Mouse (Mus musculus) spleen, embryonic (tissue): ENCODE measurements around the gene Rpa3.

Source experiments
- CTCF ChIA-PET: fragments of 350-600 bp; sonication (Branson Sonifier 250); formaldehyde crosslinking; loops from one replicate; lab custom pipeline; 2022; lab: Charles Lee

Rpa3 gene

DNA sequence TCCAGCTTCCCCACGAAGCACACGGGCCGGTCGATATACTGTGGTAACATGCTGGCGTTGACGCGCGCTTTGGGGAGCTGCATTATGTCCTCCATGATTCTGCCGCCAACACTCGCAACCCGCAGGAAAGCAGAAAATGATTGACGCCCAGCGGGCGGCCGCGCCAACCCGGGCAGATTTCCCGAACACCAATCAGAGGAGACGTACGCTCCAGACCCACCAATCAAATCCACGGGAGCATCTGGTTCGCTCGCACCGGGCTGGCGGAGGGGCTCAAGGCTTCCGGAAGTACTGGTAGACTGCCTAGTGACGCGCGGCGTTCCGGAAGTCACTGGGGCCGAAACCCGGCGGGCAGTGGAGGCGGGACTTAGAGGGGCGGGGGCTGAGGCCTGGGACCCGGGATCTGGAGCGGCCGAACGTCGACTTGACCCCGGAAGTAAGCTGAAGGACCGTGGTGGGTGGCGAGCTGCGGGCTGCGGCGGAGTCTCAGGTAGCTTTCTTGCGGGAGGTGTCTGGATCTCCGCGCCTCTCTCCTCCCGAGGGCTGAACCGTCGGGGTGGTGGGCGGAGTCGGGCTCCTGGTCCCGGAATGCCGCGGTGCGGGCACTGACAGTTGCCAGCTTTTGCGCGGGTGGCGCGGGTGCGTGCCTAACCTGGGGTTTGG is at the start of gene Rpa3, which contains the start of the genes Umad1 and Gm45062:
Gene Rpa3 (minus strand): TSS at position 170 of the 663 bp plus-strand sequence.
Gene Umad1 (plus strand): TSS at position 285 of the 663 bp plus-strand sequence.
Gene Gm45062 (plus strand): TSS at position 447 of the 663 bp plus-strand sequence.
- CTCF ChIA-PET, result no interaction called here

DNA sequence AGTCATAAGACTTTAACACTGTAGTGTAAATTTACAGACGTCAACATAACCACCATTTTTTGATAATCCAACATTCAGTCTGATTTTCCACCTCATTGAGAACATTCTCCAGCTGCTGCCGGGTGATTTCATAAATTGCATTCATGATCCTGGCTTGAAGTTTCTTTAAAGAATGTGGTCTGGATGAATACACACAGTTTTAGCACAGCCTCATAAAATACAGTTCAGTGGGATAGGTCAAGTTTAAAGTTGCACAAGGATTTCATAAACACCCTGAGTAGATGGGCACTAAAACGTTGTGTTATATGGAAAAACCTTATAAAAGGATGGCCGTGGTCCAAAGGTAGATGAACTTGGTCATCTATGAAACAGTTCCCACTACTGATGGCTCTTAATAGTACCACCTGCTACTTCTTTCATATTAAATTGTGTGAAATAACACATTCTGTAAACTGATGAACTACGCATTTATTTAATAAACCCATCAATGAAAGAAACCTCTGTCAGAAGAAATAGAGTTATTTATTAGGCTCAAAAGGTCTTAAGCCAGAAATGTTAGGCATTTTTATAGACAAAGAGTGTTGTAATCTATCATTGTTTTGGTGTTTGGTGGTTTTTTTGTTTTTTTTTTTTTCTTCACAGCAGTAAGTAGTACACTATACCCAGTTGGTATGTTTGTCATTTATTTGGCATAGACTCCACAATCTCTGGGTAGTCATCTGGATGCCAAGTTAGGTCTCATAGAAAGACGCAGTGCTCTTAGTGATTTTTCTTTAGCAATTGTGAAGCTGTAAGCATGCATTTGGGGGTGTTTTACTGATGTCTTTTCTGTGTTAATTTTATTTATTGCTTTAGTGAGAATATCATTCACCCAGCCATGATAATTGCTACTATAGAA is 49.2 kb upstream of the Rpa3 start:
- CTCF ChIA-PET, result interaction anchor here (0.7 kb wide), 1 partner anchor 230 kb away, joined by 7 read pairs; no protein-coding TSS in a partner anchor

DNA sequence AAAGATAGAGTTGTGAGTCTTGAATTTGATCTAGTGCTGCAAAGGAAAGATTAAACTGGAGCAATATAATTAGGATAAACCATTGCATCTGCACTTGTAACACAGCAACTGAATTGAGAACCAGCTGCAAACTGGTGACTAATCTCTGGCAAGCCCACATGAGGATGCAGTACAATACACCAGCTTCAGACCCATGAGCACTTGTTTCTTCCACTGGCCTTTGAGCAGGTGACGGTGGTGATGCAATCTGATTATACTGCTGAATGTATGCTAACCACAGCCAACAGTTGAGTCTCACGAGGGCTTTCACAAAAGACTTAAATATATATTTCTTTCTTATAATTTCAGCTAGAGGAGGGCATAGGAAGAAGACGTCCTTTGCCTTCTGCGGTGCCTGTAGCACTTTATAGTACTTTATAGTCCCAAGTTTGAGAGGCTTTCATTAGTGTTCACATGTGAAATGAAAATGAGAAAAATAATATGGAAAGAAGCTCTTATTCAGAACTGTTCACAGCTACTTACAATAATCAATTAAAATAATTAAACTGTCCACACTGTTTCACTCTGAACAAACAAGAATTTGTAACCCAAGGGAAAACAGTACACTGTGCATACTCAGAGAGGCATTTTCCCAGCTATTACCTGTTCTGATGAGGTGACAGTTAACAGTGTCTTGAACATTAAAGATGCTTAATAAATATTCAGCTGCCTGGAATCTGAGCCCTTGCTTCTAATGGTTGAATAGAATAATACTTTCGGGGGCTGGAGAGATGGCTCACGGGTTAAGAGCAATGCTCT is 40.3 kb upstream of the Rpa3 start:
- CTCF ChIA-PET, result no interaction called here

DNA sequence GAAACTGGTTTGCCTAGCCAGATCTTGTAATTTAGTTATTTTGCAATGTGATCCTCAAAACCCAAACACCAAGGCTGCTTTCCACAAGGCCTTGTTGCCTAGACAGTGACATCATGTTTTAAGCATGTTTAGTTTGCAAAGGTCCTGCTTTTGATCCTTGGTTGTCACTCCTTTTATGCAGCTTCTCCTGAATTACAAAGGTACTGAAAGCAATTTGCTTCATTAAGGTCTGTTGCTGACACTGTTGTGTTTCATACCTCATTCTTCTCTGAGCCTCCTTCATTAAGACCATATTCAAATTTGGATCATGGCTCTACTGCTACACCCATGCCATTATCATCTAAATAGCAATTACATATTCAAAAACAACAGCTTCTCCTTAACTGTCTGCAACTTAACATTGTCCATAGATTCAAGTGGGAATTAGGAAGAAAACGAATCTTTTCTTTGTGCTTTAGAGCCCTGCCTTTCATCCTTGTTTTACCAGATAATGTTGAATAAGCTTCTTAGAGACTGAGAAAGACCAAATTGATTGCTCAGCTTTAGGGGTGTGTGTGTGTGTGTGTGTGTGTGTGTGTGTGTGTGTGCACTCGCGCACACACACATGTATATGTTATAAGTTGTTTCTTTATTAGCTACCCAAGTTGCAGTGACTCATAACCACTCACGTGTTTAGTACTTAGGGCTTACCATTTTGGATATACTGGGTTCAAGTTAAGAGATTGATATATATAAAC is 35.2 kb upstream of the Rpa3 start:
- CTCF ChIA-PET, result interaction anchor here (0.6 to 0.9 kb wide), 2 partner anchors 14 to 432 kb away, joined by 3 read pairs; no protein-coding TSS in a partner anchor

DNA sequence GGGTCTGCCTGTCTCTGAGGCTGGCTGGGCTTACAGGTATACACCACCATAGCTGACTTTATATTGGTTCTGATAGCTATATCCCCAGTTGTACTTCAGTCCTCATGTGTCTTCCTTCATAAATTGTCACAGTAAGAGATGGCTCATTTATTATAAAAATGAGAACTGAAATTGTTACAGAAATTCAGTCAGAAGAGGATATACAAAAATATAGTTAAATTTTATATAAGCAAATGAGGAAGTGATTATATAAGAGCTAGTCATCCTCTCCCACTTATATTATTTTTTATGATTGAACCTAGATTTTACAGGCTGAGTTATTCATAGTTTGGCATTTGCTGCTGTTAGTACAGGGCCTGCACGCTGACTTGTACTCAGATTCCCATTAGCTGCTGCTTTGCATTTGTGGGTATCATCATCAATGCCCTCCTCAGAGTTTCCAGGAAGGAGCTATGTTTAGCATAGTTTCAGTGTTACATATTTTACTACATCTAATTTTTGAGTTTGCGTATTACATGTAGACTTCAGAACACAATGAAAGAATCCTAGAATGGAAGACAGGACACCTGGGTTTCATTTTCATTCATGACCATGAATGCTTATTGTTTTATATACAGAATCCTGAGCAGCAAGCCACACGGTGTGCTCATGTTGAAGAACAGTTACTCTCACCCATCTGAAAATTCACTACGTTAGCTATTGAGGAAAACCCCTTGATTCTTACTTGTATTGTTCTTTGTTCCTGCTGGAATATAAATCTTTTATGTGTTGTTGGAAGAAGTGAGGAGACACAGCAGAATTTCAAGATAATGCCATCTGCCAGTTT is 30.0 kb upstream of the Rpa3 start:
- CTCF ChIA-PET, result no interaction called here

DNA sequence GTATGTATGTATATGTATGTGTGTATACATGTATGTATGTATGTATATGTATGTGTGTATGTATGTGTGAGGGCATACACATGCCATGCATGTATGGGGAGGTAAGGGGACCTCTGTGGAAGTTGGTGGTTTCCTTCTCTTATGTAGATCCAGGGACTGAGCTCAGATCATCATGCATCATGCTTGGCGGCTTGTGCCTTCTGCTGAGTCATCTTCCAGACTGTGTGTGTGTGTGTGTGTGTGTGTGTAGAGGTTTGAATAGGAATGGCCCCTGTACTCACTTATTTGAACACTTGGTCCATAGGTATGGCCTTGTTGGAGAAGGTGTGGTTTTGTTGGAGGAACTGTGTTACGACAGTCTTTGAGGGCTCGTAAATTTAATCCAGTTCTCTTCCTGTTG is 27.2 kb upstream of the Rpa3 start:
- CTCF ChIA-PET, result no interaction called here

DNA sequence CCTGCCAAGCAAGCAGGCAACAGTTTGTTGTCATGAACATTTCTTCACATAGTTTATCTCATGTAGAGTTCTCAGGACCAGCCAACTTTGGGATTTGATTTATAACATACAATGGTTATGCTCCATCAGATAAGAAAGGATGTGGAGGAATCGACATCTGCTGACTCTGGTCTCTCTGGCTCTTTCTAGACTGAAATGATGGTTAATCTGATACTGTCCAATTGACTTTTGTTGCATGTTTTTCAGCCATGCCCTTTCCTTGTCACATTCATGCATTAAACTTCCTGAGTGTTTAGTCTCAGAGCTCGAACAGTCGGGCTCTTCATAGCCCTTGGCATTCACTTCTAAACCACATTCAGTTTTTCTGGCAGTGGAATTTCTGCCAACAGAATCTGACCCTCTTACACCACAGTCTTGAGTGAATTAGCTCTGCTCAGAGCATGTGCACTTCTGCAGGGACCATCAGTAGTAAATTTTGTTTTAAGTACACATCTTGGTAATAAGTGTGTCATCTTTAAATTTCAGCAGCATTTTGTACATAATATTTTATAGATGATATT is 26.5 kb upstream of the Rpa3 start:
- CTCF ChIA-PET, result no interaction called here

DNA sequence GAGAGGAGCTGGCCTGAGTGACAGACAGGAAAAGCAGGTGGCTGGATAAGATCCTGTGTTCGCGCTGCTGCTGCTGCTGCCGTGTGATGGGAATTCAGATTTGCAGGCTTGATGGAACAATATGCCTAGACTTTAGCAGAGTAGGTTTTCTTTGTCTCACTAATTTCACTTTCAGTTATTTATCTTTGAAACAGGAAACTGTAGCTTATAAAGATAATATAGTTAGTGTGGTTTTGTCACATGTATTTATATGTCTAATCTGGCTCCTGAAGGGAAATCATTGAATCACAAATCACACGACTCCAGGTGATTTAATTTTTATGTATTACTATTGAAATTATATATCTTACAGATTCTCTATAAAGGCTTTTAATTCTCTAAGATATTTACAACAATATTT is 24.3 kb upstream of the Rpa3 start:
- CTCF ChIA-PET, result no interaction called here

DNA sequence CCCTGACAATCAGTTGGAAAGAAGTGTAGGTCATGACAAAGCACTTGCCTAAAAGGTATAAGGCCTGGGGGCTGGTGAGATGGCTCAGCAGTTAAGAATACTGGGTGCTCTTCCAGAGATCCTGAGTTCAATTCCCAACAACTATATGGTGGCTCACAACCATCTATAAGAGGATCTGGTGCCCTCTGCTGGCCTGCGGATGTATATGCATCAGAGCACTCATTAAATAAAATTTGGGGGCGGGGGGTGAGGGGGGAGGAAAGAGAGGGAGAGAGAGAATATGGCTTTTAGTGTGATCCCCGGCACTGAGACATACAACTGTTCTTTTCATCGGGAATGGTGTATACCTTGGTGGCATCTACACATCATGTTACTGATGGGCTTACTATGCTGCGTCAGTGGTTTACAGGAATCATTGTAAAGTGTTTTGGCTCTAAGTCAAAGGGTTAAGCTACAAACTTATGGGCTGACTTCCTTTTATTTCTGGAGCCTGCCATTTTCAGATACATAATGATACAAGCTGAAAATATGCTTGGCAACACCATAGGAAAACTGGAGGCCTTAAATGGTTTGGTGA is 19.5 kb upstream of the Rpa3 start:
- CTCF ChIA-PET, result interaction anchor here (0.6 to 0.8 kb wide), 3 partner anchors 40 to 412 kb away, joined by 3 to 6 read pairs (median 3); no protein-coding TSS in a partner anchor

DNA sequence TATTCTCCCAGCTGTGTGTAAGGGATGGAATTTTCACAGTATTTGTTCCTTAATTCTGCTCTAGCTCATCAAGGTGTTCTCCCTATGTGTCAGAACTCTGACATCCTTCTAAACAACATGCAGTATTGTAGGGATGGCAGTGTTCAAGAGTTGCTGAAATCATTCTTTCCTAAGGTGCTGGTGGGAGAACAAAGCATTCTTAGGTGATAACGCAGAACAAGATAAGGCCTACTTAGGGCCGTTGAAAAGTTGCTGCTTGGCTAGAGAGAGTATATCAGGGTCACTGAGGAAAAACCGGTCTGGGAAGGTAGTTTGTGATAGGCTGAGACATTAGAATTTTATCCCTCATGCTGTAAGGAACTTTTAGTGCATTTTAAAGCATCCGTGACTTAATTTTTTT is 17.5 kb upstream of the Rpa3 start:
- CTCF ChIA-PET, result interaction anchor here (0.5 to 0.8 kb wide), 4 partner anchors 11 to 546 kb away, joined by 3 to 5 read pairs (median 3); no protein-coding TSS in a partner anchor

DNA sequence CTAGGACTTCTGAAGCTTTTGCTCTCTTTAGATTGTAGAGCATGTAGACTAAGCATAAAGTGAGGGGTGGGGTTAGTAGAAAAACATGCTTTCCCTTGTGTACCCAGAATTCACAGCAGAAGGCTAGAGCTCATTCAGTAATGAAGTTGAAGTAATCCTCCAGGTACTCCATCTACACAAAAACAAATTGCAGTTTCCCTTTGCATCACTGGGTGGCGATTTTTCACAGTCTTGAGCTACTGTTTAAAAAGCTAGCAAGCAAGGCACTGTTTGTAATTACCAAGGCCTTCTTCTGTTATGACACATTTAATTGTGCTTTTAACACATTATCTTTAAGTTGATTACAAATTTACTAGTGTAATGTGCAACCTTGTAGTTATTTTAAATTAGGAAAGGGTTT is 16.1 kb upstream of the Rpa3 start:
- CTCF ChIA-PET, result interaction anchor here (0.6 kb wide), 1 partner anchor 117 kb away, joined by 3 read pairs; no protein-coding TSS in a partner anchor

DNA sequence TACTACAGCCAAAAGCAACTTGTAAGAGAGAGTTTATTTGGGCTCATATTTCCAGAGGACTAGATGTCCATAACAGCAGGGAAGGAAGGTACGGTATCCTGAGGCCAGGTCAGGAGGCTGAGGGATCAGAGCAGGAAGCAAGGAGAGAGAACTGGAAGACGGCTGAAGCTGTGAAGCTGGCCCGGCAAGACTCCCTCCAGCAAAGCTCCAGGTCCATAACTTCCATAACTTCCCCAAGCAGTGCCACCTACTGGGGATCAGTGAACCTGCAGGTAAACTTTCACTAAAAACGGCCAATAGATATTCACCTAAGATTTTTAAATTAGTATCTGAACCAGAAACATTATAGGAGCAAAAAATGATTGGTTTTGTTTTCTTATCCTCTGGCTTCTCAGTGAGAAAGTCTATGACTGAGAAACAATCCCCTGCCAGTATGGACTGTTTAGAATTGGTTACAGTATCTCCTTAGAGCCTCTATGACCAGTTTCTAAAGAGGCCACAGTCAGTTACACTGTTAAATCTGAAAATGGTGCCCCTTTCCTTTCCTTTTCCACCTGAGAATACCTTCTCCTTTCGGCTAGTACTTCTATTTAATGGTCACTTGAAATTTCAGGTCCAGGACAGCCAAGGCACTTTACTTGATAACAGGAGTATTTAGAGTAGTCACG is 15.5 kb upstream of the Rpa3 start:
- CTCF ChIA-PET, result interaction anchor here (0.6 kb wide), 1 partner anchor 118 kb away, joined by 3 read pairs; no protein-coding TSS in a partner anchor

DNA sequence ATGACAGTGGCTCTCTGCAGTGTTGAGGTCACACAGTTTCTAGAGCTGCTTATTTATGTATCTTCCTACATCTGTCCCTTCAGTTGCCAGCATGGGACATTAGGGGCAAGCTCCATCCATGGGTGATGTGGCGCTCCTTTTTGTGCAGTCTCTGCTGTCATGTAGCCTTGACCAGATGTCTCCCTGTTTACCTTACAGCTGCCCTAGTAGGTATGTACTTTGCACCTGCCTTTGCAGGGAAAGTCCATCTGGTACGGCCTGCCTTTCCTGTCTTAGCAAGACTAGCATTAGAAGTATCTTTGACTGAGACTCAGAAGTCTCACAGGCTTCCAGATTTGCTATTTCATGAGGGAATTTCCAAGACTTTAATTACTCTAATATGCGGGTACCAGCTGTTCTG is 12.1 kb upstream of the Rpa3 start:
- CTCF ChIA-PET, result no interaction called here

DNA sequence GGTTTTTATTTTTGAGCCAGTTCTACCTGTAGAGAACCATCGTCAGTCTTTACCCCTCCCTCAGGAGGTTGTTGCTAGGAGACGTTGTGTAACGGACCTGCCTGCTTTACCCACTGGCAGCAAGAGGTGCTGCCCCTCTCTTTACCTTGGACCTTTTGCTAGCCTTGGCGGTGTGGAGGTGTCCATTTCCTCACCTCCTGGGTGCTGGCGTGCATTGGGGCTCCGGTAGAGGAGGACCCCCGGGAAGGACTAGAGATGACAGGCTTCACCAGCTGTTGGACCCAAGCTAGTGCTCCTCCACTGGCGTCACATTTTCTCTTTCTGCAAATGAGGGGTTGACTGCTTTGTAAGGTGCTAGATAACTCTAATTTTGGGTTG is 683 bp upstream of the Rpa3 start:
- CTCF ChIA-PET, result no interaction called here

DNA sequence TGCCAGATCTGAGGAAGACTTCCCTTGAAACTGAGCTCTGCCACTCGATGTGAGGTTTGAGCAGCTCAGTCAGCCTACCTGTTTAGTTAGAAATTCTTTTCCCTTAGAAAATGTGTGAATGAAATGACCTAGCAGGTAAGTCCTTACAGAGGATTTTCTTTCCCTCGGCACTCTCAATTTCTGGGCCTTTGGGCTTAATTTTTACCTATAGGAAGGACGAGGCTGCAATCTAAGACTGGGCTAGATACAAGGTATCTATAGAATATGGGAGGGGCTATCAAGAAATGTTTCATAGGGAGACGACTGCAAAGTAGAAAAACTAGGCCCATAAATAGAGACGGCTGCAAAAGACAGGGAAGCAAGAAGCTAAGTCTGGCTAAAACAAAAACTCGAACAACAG is 657 bp downstream of the Rpa3 start:
- CTCF ChIA-PET, result no interaction called here

DNA sequence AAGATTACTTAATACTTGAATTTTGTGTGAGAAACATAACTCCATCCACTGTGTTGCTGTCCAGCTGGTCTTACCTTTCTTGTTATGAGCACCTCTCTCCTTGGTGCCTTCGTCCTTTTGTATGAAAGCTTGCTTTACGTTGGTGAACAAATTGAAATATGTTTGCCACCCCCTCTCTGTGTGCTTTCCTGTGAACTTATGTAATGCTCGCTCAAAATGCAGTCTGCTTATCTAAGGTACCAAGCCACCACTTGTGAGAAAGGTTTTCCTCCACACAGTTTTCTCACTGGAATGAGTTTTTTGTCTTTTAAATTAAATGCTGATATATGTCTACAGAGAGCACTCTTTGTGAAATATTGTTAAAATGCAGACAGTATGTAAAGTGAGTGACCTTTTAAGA is 30.4 kb downstream of the Rpa3 start:
- CTCF ChIA-PET, result no interaction called here

DNA sequence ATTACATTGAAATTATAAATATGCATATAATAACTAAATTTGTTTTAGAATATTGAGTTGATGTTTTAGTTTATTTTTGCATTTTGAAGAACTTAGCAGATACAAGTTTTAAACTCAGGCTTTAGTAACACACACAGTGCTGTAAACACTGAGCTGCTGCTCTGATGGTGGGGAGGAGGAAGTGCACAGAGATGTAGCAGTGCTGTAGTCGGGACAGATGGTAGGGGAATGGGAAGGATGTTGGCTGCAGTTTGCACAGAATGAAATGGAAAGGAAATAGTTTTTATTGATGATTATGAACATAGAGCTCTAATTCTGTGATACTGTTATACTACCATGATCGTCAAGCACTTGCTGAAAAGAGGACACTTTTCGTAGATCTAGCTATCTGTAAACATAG is 31.9 kb downstream of the Rpa3 start:
- CTCF ChIA-PET, result no interaction called here

DNA sequence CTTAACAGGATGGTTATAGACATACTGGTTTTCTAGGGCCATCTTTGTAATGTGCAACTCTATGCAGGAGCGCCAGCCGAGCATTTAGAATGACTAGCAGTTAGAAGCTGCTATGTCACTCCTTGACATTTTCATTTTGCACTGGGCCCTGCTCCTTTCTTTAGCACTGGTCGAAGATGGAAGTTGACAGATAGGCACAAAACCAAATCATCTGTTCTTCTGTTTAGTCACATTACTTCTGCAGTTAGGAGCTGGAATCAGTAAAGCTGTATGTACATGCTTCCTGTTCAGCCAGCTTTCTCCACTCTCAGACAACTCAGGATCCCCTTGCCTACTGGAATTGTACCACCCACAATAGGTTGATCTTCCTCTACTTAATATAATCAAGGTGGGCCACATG is 48.3 kb downstream of the Rpa3 start:
- CTCF ChIA-PET, result no interaction called here

DNA sequence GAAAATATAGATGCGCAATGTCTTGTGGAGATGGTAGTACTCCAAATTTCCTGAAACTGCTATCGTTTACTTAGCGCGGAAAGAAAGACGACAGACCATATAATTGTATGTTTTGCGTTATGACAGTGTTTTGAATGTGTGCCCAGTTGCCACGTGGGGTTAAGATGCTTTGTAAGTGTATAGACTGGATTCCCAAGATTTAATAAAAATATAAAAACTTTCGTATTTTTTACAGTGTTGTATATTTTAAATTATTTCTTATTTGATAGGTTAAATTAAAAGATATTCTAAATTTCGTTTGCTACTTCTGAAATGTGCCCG is 49.1 kb downstream of the Rpa3 start:
- CTCF ChIA-PET, result no interaction called here
